Mouse (Mus musculus) E14TG2a.4 (cell line): ENCODE measurements at regions not wholly inside any gene's neighbourhood (a gene's known extent, or its start where the extent isn't known, plus 50 kb on each side); places are given as distances from the start of the nearest gene placed in this dataset.

ENCODE experiments used
- CTCF ChIP-seq: conservative IDR thresholded peaks from 2 replicates; pipeline ENCODE4 v1.5.1; 2014; ENCODE audit warnings: low read length
- POU5F1 ChIP-seq: IDR thresholded peaks from 2 replicates; pipeline ENCODE4 v1.6.1; 2014; ENCODE audit warnings: low read length, borderline replicate concordance

GRCm38 (mm10) chr13:99647661-99648204 lies 131.4 kb upstream of the Map1b start:
- TF ChIP-seq CTCF = no peak
- TF ChIP-seq POU5F1 = no peak
